Mouse (Mus musculus): ENCODE data around the gene Mfsd14b.

Gene Mfsd14b

DNA sequence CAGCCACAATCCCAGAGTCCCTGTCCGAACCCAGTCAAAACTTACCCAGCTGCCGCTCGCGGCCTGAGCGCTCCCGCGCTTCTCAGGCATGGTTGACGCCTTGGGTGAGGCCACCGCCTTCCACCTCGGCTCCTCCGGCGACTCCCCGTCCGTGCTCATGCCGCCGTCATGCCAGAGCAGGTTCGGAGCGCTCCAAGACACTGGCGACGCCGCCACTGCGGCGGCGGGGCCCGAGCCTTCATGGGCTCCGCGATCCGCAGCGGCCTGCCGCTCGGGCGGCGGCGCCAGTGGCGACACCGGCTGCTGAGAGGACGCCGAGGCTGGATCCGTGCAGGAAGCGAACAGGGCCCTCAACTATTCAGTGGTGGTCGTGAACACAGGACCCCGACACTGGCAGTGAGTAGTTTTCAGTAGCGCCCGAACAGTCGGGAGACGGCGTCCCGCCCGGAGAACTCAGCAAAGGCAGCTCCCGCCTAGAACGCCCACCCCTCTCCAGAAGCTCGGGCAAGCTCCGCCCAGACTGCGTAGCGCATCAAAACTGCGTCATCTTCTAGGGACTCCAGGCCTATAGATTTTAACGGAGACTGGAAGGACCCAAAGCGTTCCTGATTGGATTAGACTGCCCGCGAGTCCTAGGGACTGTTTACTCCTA is at the start of gene Mfsd14b:
Gene Mfsd14b (minus strand): TSS at position 517 of the 652 bp plus-strand sequence.
- peak; percentile 90 to 93 for DNase-seq

DNA sequence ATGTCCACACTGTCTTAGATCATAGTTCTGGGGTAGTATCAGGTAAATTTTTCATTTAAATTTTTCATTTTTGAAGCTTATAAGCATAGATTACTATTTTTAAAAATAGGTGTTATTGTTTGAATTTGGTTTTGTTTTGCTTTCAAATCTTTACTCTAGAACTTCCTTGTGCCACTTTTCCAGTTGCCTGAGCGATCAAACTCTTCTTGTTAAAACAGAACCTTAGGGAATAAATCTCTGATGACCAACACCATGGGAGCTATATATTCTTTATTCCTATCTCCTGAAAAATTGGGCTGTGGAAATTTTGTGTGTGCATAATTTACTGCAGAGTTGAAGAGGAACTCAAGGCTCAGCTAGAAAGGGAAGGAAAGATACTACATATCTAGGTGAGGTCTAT is 37.2 kb upstream of the Mfsd14b start, which contains the start of gene Olfr466:
Gene Olfr466 (plus strand): TSS at position 301 of the 400 bp plus-strand sequence.
- DNase-seq, result no peak

DNA sequence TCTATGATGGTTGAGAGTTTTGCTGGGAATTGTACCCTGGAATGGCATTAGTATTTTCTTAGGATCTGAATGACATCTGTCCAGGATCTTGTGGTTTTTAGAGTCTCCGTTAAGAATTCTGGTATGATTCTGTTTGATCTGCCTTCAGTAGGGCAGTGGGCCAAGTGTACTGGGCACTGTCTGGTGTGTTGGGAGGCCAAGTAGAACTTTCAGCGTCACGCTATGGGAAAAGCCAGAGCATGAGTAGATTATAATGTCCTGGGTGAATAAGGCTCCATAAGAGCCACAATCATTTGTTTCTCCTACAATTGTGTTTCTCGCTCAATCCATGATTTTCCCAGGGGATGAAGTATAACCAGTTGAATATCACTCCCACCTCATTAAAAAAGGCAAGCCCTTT is 25.0 kb upstream of the Mfsd14b start, which contains the start of gene Olfr465-ps1:
Gene Olfr465-ps1 (plus strand): TSS at position 301 of the 400 bp plus-strand sequence.
- DNase-seq, result no peak

DNA sequence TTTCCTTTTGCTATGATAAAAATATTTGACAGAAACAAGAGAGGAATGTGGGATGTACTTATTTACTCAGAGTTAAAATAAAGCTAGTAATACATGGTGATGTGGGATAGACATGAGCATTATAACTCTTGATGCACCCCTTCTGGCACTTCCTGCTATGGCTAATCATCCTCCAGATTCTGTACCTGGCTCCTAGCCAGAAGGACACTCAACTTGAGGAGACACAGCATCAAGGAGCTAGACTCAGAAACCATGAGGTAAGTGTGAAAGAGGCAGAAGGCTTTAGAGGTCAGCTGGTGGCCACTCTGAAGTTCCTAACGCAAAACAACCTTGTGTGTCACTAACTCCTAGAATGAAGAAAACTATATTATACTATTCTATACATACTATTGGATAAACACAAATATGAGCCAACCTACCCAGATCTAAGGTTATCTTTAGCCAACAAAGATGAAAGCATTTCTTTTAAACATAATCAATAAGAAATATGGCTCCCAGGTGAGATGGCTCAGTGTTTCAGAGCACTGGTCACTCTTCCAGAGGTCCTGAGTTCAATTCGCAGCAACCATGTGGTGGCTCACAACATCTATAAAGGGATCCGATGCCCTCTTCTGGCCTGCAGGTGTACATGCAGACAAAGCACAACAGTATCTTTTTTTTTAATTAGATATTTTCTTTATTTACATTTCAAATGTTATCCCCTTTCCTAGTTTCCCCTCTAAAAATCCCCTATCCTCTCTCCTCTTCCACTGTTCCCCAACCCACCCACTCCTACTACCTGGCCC is 14.5 kb upstream of the Mfsd14b start:
- DNase-seq, result no peak

DNA sequence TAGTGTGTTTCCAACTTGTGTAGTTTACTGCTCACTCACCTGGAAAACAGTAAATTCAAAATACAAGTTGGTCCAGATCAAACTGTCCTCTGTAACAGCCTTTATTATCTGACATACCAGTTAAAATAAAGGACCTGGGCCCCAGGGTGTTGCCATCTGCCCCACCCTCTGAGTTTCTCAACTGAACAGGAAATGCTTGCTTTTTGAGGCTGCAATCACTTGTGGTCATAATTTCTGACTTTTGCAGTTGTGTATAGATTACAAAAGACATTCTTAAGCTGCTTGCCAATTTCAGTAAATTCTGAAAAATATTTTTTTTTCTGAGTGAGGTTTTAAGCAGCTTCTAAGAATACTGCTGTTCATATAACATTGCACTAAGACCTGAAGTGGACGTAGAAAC is 9.3 kb upstream of the Mfsd14b start:
- no peak for DNase-seq

DNA sequence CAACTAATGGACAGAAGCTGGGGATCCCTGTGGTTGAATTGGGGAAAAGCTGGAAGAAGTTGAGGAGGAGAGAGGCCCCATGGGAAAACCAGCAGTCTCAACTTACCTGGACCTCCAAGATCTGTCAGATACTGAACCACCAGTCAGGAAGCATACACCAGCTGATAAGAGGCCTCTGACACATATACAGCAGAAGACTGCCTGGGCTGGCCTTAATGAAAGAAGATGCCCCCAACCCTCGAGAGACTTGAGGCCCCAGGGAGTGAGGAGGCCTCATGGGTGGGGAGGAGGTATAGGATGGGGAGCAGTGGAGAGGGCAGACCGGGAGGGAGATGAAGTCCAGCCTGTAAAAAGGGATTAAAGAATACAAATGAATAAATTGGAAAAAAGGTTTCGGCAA is 8.2 kb upstream of the Mfsd14b start:
- no peak for DNase-seq

DNA sequence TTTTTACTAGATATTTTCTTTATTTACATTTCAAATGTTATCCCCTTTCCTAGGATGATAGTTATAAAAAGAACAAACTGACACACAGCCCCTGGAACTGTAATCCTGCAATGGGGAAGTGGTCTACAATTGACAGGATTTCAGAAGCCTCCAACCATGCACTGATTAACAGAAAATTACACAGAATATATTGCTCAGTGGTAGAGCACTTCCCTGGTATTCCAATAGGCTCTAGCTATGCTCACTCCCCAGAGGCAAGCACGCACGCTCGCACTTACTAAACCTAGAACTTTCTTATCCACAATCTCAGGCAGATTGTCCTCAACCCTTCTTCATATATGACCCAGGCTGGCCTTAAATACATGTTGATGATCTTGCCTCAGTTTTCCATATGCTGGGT is 464 bp upstream of the Mfsd14b start:
- no peak for DNase-seq

DNA sequence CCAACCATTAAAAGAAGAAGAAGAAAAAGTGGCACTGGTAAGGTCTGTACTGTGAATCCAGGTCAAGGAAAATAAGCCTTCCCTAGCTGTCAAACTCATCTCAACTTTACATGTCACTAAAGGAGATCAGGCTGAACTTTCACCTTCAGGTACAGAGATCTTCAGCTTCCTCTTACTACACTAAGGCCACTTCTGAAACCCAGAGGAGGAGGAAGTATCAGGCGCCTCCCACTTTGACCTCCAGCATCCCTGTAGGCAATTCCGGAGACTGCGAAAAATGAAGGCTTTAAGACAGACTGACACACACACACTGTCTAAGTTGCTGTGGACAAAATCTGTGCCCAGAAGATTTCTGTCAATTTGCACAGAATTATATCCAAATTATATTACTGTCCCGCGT is 814 bp downstream of the Mfsd14b start:
- peak; percentile 41 to 46 for DNase-seq

DNA sequence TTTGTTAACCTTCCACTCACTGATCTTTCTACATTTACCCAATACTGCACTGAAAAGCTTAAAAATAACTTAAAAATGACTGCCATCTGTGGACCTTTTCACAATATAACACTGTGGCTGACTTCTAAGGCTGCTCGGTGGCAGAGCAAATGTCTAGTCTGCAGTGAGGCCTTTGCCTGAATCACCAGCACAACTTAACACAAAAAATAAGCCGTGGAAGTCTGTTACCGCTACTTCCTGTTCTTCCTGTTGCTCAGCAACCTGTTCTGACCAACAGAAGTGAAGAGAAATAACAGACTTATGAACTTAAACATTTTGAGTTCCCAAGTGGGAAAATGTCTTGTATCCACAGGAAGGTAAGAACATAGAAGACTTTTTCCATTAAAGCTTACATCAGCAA is 11.5 kb downstream of the Mfsd14b start:
- DNase-seq, result no peak

DNA sequence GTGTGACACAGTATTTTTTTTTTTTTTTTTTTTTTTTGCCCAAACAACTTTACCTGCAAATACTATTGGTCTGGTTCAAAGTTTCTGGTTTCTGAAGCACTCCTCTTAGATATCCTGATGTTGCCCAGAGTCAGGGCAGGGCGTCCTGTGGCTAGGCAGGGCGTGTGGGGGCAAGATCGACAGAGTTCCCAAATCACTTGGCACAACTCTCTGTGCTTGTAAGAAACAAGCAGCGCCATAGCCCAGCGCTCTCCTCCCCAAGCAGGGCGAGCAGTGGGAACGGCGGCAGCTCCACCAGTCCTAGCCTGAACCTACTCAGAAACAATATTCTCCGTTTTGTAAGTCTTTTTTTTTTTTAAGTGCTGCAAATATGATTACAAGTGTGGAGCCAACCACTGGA is 12.1 kb downstream of the Mfsd14b start:
- DNase-seq, result no peak

DNA sequence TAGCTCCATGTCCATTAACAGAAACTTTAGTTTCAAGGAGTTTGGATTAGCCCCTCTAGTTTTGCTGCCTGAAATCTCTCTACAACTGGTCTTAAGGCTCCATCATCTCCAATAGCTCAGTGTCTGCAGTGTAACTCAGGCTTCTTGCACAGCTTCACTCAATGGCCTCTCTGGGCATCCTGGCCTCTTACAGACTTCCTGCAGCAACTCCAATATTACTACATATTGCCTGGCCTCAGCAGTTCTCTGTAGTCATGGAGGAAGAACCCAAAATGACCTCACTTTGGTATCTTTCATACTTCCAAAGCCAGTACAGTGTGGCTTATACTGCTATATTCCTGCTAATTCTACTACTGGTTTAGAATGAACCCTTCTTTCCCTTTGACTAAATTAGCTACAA is 15.8 kb downstream of the Mfsd14b start:
- no peak for DNase-seq

DNA sequence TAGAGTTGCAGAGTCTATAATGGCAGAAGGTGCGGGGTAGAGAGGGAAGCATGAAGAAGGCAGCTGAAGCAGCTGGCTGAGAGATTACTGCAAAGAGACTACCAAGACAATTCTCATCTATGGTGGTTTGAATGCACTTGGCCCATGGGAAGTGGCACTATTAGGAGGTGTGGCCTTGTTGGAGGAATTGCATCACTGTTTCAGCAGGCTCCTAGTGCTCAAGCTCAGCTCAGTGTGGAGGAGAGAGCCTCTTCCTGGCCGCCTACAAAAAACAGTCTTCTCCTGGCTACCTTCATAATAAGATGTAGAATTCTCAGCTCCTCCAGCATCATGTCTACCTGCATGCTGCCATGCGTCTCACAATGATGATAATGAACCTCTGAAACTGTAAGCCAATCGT is 16.9 kb downstream of the Mfsd14b start:
- no peak for DNase-seq

DNA sequence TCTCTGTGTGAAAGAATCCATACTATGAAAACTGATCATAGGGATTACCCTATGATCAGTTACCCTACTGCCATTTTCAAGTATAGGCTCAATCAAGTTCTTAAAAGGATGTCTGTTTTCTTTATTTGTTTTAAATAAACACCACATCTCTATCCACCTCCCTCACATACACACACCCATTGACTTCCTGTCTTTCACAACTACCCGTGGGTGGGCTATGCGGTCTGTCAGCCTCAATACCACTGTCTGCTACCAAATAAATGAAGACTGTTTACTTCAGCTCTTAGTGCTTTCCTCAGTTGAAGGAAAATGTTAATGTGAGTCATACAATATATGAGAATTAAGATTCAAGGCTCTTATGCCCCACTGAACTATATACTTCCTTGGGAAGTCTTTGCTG is 42.8 kb downstream of the Mfsd14b start:
- peak in 1 of 2 experiments; percentile 4 for DNase-seq

DNA sequence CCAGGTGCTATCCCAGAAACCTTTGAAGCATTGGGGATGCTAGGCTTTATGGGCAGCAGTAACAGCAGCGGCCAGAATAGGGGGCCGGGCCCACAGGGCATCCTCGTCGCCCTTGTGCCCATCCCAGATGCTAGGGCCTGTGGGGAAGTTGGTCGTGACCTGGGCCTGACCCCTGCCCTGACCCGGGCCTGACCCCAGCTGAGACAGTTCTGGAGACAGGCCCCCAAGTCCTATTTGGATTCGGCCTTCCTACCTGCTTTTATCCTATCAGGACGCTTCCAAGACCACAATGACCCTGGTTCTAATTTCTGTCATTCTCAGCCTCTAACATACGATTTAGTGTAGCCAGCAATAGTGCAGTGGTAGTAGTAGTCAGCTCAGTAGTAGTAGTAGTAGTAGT is 60.1 kb downstream of the Mfsd14b start, which contains the start of gene Prss47:
Gene Prss47 (minus strand): TSS at position 101 of the 400 bp plus-strand sequence.
- DNase-seq, result no peak

DNA sequence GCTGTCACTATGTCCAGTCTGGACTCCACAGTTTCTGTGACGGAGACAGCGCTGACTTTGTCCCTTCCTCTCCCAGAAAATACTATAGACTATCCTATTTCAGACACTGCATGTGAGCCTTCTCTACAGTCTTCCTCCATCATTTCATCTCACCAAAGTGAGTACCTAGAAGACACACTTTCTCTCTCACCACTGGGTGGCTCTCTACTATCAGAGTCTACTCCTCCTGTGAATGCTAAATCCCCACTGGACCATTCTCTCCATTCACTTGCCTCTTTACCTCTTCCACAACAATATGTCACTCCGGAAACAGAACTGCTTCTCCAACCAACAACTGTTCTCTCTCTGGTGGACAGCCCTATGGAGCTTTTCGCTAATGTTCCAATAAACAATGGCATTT is 77.7 kb downstream of the Mfsd14b start:
- no peak for DNase-seq

DNA sequence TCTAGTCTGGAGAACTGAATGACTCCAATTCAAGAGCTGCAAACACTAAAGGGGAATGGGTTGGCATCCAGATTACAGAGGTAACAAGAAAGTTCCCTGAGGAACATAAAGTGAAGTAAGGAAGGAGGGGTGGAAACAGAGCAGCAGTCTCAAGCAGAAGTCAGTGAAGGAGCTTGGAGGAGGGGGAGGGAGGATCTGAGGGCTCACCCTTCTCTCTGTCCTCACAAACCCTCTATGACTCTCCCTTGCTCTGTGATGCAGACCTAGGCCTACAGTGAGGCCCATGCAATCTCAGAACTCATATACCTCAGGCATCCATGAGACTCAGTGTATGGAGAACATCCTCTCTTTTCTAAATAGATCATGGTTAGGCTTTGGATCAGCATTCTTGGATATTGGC is 80.0 kb downstream of the Mfsd14b start, which contains the start of gene Spata31d1c:
Gene Spata31d1c (plus strand): TSS at position 301 of the 400 bp plus-strand sequence.
- no peak for DNase-seq

All from lung, adult 18-20 months (tissue).